Mouse (Mus musculus): Measurements from ENCODE around the gene Adamts6.

Adamts6 gene

GRCm38 (mm10) chr13:104287366-104288225, at the start of gene Adamts6:
Gene Adamts6, plus strand, starts transcription at chr13:104287835.
- DNase-seq (ENCODE audit: low spot score in 2 of 2): no peak

GRCm38 (mm10) chr13:104258997-104259396, 28.6 kb upstream of the Adamts6 start:
- no peak for DNase-seq (ENCODE audit: low spot score in 2 of 2)

GRCm38 (mm10) chr13:104285031-104285431, 2.6 kb upstream of the Adamts6 start:
- no peak for DNase-seq (ENCODE audit: low spot score in 2 of 2)

GRCm38 (mm10) chr13:104285737-104286311, 1.8 kb upstream of the Adamts6 start:
- DNase-seq (ENCODE audit: low spot score in 2 of 2): peak in 1 of 2 experiments; percentile 27

GRCm38 (mm10) chr13:104286336-104286735, 1.3 kb upstream of the Adamts6 start:
- no peak for DNase-seq (ENCODE audit: low spot score in 2 of 2)

GRCm38 (mm10) chr13:104286897-104287309, 732 bp upstream of the Adamts6 start:
- peak; percentile 94 for DNase-seq (ENCODE audit: low spot score in 2 of 2)

GRCm38 (mm10) chr13:104288226-104288859, 708 bp downstream of the Adamts6 start:
- peak; percentile 46 to 65 for DNase-seq (ENCODE audit: low spot score in 2 of 2)

GRCm38 (mm10) chr13:104289176-104289575, 1.5 kb downstream of the Adamts6 start:
- DNase-seq (ENCODE audit: low spot score in 2 of 2): no peak

- no peak for DNase-seq (ENCODE audit: low spot score in 2 of 2)
These were observed 7.8 kb downstream of the Adamts6 start for GRCm38 (mm10) chr13:104295472-104295871.

GRCm38 (mm10) chr13:104329336-104329735, 41.7 kb downstream of the Adamts6 start:
- no peak for DNase-seq (ENCODE audit: low spot score in 2 of 2)

- no peak for DNase-seq (ENCODE audit: low spot score in 2 of 2)
These were observed 42.1 kb downstream of the Adamts6 start for GRCm38 (mm10) chr13:104329742-104330141.

GRCm38 (mm10) chr13:104352590-104352989, 65.0 kb downstream of the Adamts6 start:
- no peak for DNase-seq (ENCODE audit: low spot score in 2 of 2)

- DNase-seq (ENCODE audit: low spot score in 2 of 2): peak in 1 of 2 experiments; percentile 30
These were observed 106.1 kb downstream of the Adamts6 start for GRCm38 (mm10) chr13:104393427-104394356.

GRCm38 (mm10) chr13:104397814-104398213, 110.2 kb downstream of the Adamts6 start:
- DNase-seq (ENCODE audit: low spot score in 2 of 2): peak in 1 of 2 experiments; percentile 20

- no peak for DNase-seq (ENCODE audit: low spot score in 2 of 2)
These were observed 145.1 kb downstream of the Adamts6 start for GRCm38 (mm10) chr13:104432734-104433133.

- DNase-seq (ENCODE audit: low spot score in 2 of 2): no peak
These were observed 154.9 kb downstream of the Adamts6 start for GRCm38 (mm10) chr13:104442559-104442958.

- no peak for DNase-seq (ENCODE audit: low spot score in 2 of 2)
These were observed 157.8 kb downstream of the Adamts6 start for GRCm38 (mm10) chr13:104445437-104445836.

GRCm38 (mm10) chr13:104446974-104447373, 159.3 kb downstream of the Adamts6 start:
- no peak for DNase-seq (ENCODE audit: low spot score in 2 of 2)

- no peak for DNase-seq (ENCODE audit: low spot score in 2 of 2)
These were observed 159.8 kb downstream of the Adamts6 start for GRCm38 (mm10) chr13:104447470-104447869.

GRCm38 (mm10) chr13:104448349-104448748, 160.7 kb downstream of the Adamts6 start:
- DNase-seq (ENCODE audit: low spot score in 2 of 2): no peak

- DNase-seq (ENCODE audit: low spot score in 2 of 2): peak in 1 of 2 experiments; percentile 23
These were observed 165.8 kb downstream of the Adamts6 start for GRCm38 (mm10) chr13:104453271-104453974.
